Mouse (Mus musculus) heart, postnatal 10 days (tissue): Measurements from ENCODE around the gene Add3. TPM values are rescaled to one million over a fixed set of nuclear protein-coding genes. Genes with fewer than 3 reads are reported as not detected.

Source experiments
- DNase-seq, 2 experiments: peaks; one replicate each; pipeline ENCODE4 v3.0.0; 2021
- intact Hi-C: fragments of 180-260 bp; cut with DNase I; formaldehyde crosslinking; loops from one replicate; pipeline ENCODE4 v1.15.1; 2025
- total RNA-seq, 2 experiments: library from RNA; stranded (reverse); gene quantifications; 2 replicates each; pipeline ENCODE4 v1.2.3; 2021

The Add3 gene
- total RNA-seq, 2 experiments from 2014 or later = 79.2 to 83.7 TPM

DNA sequence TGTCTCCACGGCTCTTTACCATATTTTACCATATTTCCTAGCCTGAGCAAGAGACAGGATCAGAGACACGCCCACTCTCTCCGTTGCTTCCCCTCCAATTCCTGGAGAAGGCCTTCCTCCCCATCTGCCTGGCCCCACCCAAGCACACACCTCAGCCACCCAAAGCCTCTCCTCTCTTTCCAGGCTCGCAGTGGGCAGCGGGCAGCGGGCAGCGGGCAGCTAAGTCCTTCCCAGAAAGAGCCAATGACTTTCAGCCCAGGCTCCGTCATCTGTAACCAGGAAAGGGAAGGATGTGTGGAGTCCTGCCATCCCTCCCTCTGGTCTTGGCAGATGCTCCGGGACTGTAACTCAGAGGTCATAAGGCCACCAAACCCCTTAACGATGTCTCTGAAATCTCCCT lies 120.0 kb downstream of the Add3 start:
- DNase-seq = no peak
- intact Hi-C loops = no loop called here

DNA sequence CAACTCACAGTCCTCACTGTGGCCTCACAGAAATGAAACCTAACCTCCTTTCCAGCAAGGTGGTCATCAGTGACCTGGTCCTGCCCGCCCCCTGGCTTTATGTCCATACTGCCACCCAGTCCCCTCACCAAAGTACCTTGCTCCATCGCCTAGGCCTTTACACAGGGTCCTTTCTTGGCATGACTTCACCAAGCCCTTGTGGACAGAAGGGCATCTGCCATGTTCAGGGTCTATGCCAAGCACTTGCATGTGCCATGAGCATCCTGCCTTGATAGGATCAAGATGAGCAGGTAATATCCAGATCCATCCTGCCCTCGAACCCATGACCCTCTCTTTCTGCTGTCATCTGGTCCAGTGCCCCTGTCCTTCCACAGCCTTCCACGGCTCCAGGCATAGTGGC lies 120.6 kb downstream of the Add3 start:
- DNase-seq = no peak
- intact Hi-C loops = no loop called here

DNA sequence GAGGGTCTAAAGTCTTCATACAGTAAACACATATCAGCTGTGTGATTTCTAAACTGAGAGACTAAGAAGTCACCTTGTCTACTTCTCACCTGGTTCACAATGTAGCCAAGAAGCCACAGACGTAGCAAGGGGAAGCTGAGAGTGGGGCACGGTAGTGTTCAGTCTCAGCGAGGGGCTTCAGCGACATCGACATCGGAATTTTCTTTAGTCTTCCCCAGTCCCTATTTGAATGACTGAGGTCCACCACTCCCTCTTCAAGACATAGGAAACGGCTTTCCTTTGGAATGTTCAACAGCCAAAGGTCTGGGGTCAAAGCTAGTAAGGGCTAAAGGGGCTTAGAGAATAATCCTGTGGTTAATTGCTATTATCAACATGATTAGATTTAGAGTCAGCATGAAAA lies 121.8 kb downstream of the Add3 start:
- no peak for DNase-seq
- intact Hi-C loops = no loop called here

DNA sequence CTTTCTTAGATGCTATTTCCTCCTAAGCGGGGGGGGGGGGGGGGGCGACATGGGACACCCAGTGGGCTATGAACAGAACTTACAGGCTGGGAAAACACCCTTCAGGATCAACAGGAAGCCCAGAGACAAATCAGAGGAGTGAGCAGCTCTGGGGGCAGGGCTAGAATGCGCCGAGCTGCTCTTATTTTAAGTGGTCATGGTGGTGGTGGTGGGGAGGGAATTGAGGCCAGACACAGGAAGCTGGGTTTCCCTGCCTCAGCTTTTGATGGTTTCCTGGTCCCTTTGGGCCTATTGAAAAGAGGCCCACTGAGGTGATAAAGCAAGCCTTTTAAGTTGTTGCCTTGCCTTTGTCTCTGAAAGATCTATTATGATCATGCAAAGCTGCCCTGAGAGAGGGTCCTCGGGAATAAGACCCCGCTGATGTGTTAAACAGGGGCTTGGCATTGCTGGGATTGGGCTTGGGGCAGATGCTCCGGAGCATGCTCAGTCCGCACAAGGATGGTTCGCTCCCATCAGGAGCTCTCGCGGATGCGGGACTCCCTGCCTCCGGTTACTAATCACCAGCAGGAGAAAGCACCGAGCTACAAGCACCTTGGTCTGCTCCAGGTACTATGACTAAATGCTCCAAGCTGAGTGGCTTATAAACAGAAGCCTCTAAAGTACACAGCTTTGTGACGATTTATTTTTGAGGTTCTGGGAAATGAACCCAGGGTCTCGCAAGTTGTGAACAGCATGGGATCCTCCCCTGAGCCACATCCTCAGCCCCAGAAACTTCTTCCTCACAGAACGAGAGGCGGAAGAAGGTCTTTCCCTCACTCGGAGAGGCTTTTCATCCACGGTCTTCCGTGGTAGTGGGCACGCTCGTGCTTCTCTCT lies 123.9 kb downstream of the Add3 start:
- intact Hi-C loops = no loop called here
- no peak for DNase-seq

DNA sequence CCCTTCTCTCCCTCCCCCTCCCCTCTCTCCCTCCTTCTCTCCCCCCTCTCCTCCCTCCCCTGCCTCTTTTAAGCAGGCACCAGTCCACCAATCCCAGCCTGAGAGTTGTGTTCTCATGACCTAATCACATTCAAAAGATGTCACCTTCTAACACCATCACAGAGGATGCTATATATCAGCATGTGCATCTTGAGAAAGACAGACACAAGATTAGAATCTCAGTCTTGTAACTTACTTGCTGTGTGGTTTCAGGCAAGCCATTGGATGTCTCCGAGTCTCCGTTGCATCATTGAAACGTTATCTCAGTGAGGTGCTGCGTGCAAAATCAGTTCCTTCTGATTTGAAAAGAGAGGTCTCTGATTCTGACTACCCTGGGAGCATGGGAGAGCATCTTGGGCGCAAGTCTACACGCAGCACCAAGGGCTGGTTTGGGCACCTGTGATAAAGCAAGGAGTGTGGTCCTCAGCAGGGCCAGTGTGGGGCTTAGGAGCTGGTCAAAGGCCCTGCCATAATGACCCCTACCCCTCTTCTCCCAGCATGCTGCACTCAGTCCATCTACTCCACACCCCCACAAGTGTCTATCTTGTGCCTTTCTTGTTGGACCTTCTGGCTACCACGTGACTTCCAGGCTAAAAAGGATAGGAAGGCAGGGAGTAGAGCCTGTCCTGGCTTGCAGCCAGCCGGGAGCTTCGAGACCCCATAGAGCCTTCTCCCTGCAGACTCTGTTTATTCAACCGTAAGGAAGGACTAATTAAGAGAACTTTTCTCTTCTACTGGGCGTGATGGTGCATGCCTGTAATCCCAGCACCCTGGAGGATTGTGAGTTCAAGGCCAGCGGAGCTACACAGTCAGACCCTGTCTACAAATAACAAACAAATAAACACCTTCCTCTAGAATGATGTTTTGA lies 124.8 kb downstream of the Add3 start:
- intact Hi-C loops = no loop called here
- DNase-seq = no peak

DNA sequence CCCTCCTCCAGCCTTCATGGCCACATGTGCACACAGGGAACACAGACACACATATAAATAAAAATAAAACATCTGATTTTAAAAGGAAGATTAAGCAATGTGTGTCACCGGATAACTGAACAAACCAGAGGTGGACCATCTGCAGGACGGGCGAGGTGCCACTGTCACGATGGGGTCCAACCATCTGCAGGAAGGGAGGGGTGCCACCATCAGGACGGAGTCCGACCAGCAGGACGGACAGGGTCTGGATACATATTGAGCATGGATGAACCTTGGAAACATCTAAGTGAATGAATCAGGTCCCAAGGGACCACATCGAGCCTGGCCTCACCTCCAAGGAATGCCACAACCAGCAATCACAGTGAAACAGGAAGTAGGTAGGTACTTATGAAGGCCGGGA lies 127.1 kb downstream of the Add3 start:
- DNase-seq = no peak
- intact Hi-C loops = no loop called here

DNA sequence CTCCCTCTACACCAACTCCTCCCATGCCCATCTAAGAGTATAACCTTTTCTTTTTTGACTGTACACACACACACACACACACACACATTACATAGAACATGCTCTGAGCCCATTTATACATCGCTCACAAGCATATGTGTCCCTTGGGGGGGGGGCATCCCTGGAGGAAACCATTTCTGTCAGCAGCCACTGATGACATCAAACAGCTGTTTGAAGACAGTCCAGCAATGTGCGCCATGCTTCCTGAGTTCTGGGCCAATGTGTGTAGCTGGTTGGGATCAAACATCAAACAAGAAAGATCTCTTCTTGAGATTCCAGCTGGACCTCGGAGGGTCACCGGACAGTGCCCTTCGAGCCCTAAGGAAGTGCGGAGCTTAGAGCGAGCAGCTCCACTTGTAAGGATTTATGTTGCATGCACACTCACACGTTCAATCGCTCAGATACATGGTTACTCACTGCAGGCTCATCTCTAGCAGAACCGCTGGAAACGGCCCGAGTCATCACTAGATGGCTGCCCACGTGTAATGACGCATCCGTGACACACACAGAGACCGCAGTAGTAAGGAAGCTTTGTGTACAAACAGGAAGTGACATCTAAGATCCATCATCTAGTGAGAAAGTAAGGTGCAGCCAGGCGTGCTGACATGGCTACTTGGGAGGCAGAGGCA lies 132.9 kb downstream of the Add3 start:
- peak in 1 of 2 experiments; percentile 51 for DNase-seq
- intact Hi-C loops = loop anchor here (5.0 kb wide), 1 partner anchor 34 kb away; no protein-coding TSS in a partner anchor

DNA sequence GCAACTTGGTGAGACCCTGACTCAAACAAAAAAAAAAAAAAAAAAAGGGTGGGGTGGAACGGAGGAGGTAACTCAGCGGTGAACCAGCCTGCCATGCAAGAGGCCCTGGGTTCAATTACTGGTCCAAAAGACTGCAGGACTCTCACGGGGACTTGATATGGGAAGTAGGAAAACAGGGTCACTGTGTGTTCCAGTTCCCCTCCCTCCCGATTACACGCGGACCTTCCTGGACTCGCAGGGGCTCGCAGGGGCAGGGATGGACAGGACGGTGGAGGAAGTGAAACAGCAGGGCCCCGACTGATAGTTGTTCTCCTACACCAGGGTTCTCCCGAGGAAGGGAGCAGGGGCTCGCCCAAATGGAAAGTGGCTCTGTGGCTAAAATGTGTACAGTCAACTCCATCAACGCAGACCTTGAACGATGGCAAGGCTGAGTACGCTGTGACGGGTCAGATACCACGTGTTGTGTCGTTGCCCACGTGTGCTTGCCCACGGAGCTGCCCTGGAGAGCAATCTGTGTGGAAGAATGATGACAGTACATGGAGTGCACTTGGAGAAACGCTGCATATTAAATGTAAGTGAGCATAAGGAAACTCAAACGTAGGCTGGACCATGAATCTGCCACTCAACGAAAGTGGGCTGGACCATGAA lies 133.7 kb downstream of the Add3 start:
- no peak for DNase-seq
- intact Hi-C loops = loop anchor here (5.0 kb wide), 1 partner anchor 33 kb away; no protein-coding TSS in a partner anchor

DNA sequence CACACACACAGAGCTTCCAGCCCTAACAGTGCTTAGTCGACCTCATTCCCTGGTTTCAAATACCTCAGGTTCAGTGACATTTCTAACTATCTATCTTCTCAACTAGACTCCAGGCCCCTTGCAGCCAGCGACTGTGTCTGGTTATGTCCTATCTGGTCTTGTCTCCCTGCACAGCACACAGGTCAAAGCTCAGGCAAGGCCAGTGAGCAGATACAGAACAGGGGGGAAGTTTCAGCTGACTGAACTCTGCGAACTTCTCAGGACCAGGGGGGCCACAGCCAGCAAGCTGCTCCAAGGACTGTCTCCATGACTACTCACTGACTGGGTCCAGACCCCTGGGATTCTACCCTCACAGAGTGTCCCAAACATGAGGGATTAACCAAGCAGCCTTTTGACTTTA lies 135.0 kb downstream of the Add3 start:
- intact Hi-C loops = no loop called here
- DNase-seq = no peak

DNA sequence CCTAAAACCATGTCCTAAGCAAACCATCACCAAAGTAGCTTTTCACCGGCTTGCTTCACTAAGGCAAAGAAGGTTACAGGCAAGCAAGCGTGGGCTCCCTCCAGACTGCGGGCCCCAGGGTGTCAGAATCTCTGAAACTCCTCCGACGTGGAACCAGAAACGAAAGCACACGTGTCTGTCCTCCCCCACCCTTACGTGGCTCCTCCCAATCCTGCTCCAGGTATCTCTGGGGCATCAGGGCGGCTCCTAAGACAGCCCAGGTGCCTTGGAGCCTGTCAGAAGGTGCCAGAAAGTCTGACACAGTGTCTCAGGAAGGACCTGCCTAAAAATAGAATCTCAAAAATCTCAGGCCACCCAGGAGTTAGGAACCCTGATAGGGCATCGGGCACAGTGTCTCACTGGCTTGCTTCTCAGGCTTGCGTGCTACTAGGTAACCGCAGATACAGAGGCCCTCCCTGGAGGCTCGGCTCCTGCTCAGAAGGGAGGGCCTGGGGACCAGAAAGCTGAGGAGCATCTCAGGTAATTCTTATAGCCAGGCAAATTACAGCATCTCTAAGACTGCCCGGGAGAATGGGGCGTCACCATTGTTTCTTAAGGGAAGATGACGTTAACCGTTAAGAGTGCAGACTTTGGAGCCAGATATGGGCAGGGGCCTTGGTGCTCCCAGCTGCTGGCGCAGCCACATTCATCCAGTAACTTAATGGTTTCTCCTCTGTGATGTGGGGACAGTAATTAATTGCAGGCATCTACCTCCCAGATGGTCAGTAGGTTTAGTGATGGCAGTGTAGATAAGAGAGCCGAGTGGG lies 136.9 kb downstream of the Add3 start:
- intact Hi-C loops = no loop called here

DNA sequence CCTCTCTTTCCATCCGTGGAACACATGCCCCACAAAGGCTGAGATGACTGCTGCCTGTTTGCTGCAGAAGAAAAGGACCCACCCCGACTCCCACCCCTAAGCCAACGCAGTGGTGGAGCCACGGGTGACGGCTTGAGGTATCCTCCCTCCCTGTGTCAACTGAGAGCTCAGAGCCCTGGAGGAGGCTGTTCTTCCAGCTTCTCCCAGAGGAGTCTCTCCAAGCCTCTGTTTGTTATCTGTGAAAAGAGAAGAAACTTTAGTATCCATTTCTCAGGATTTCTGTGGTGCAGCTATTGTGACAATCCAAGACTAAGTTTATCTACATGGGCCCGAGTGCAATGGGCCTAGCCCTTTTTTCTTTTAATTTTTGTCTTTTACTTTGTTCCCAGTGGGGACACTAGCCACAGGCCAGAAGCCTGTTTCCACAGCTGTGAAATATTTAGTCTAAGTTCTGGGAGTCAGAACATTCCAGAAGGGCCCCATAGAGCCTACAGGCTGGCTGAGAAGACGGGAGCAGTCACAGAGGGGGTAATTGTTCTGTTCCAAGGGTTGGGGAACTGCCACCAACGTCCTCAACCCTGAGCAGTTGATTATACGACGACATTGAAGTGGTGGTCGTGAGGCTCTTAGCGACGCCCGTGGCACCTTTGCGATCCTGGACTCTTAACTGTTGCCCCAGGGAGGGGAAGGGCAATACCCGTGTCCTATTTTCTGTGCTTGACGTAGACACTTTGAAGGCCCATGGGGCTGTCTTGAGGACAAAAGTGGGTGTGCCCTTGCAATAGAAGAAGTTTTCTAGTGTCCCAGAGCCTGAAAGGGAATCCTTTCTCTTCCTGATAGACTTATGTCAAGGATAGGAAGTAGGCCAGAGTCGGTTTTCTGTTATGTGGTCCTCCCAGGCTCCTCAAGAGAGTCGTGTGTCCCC lies 138.5 kb downstream of the Add3 start:
- peak; percentile 46 to 53 for DNase-seq
- intact Hi-C loops = no loop called here

More for the DNA sequence above, 136.9 kb downstream of the Add3 start:
- no peak for DNase-seq

DNA sequence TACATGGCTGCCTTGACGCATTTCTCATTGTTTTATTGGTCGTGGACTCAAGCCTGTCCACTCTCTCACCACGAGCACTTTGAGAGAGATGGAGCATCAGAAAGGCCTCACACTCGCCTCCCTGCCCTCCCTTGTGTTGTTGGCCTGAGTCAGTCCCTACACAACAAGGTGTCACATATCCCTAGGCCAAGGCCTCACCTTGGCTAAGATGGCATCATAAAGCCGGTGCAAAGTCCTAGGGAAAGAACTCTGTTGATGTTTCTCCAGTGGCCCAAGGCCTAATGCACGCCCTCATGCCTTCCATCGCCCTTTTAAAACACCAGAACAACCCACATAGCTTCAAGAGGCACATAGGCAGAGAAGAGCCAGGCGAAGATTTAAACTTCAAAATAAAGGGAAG lies 140.0 kb downstream of the Add3 start:
- intact Hi-C loops = no loop called here
- DNase-seq = no peak

DNA sequence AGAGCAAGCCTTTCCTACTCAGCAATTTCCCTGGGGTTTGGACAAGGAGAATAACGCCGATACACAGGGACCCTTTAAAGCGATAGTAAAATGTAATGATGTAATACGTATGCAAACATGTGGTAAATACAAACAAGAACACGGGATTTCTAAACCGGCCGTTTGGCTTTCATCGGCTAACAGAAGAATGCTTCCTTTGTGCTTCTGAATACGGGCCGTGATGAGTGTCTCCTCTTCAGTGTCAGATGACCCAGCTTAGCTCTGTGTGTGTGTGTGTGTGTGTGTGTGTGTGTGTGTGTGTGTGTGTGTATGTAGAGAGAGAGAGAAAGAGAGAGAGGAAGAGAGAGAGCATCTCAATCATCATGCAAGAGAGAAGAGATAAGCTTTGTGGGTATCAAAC lies 142.3 kb downstream of the Add3 start:
- intact Hi-C loops = no loop called here
- DNase-seq = no peak

DNA sequence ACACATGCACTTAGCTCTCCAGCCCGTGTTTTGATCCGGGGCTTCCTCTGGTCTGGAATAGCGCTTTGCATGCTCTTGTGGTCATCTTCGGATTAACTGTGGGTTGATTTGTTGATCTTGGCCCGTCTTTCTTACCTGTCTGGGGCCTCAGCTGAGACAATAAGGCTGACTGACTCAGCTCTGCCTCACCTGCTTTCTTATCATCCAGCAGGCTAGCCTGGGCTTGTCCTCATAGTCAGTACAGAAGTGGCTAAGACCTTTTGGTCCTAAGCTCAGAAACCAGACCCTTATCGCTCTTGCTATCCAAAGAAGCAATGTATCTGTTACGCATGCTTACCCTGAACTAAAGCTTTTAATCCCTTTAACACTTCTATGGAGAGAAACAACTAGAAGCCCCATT lies 143.5 kb downstream of the Add3 start:
- intact Hi-C loops = no loop called here
- DNase-seq = no peak

DNA sequence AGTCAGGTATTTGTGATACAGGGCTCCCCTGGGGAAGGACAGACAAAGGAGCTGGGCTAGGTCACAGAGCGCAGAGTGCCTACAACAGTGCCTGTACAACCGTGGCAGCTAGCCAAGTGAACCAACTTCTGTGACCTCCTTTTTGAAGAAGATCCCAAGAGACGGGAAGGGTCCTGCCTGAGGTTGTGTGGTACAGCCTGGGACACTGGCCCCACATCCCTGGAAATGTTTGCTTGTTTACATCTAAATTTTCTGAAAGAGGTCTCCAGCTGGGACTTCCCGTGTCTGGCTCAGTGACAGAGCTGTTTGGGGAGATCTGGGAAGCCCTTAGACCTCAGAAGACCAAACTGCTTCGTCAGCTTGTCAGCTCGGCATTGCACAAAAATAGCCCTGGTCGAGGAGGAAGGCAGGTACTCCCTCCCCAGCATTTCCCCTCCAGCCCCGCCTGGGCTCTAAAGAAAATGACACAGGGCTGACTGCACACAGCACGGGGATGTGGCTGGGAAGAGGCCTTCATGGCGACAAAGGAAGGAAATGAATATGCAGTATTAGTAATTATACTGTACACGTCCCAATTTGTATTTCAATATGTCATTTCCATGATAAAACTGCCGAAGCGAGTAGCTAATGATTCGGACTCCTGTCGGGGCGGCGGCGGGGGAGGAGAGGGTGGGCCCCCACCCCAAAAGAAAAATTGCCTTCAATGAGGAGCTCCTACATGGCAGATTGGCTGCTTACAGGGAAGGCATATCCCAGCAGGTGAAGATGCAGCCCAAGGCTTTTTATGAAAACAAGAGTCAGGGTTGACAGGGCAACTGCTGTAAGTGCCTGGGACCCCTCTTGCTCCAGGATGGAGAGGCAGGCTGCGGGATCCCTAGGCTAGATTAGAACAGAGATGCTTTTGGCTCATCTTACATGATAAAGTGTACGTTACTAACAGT lies 144.3 kb downstream of the Add3 start:
- intact Hi-C loops = no loop called here
- peak; percentile 64 to 72 for DNase-seq

DNA sequence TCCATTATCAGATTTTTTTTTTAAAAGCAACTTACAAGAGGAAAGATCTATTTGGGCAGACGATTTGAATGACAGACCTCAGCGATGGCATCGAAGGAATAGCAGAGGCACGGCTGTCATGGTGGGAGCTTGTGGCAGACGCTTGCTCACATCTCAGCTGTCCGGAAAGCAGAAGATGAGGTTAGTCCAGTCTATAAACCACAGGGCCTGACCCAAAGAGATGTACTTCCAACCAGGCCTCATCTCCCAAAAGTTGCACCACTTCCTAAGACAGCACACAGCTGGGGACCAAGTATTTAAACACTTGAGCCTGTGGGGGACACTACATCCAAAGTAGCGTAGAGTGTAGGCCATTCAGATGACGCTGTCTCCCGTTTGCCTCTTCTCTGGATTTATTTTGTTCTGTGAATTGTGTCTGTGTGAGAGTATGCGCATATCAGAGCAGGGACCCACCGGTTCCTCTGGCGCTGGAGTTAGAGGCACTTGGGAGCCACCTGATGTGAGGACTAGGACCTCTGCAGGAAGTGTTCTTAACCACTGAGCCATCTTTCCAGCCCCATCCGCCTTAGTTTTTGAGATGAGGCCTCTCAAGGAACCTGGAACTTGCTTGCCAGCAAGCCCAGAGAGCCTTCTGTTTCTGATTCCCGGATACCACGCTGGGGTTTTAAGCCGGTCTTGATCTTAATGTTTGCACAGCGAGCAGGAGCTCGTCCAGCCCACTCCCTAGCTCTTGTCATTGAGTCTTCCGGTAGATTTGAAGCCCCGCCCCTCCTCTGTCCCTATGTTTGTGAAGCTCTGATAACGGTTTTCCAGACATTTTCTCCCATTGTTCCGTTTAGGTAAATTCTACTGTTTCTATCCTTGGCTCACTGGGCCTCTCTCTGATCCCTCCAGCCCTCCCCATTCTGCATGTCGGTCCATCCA lies 156.3 kb downstream of the Add3 start:
- no peak for DNase-seq
- intact Hi-C loops = no loop called here
